Mouse (Mus musculus) heart, adult 2 months (tissue): ENCODE results near the gene Padi1. TPM values are rescaled to one million over a fixed set of nuclear protein-coding genes. Genes with fewer than 3 reads are reported as not detected.
A peak's percentile ranks its signal among the peaks of the same experiment; 100 is the strongest.

Experiments used
- DNase-seq, 2 experiments: peaks; one replicate each; pipeline ENCODE4 v3.0.0; 2021
- H3K27ac ChIP-seq: fragments of 200-600 bp; 2 replicates; pipeline ENCODE4 v1.8.1; 2022
- H3K27me3 ChIP-seq: fragments of 200-500 bp; 2 replicates; pipeline ENCODE4 v1.6.1; 2012; ENCODE audit warnings: mild to moderate bottlenecking, low read length, inconsistent platforms, mixed read lengths; ENCODE audit not compliant: control insufficient read depth, insufficient read depth
- H3K36me3 ChIP-seq: fragments of 200-500 bp; 2 replicates; pipeline ENCODE4 v1.6.1; 2012; ENCODE audit warnings: low read length, inconsistent platforms; ENCODE audit not compliant: control insufficient read depth, insufficient read depth
- H3K4me1 ChIP-seq: fragments of 200-500 bp; 2 replicates; pipeline ENCODE4 v1.6.1; 2011; ENCODE audit warnings: low read length; ENCODE audit not compliant: control insufficient read depth, insufficient read depth
- H3K4me3 ChIP-seq: fragments of 200-600 bp; 2 replicates; pipeline ENCODE4 v1.8.1; 2022
- H3K79me2 ChIP-seq: fragments of 200-500 bp; replicated peaks from 2 replicates; pipeline ENCODE4 v1.6.1; 2012; ENCODE audit warnings: mild to moderate bottlenecking, inconsistent platforms, low read length, moderate library complexity, mixed read lengths; ENCODE audit not compliant: control insufficient read depth, insufficient read depth
- H3K9ac ChIP-seq: fragments of 200-500 bp; 2 replicates; pipeline ENCODE4 v1.6.1; 2012; ENCODE audit warnings: low read depth, mild to moderate bottlenecking, control low read depth, inconsistent platforms, low read length, mixed read lengths
- CTCF ChIP-seq: fragments of 200-600 bp; IDR thresholded peaks from 2 replicates; pipeline ENCODE4 v1.8.1; 2022; ENCODE audit warnings: antibody characterized with exemption, mild to moderate bottlenecking, moderate library complexity
- EP300 ChIP-seq: fragments of 200-500 bp; IDR thresholded peaks from 2 replicates; pipeline ENCODE4 v1.6.1; 2011; ENCODE audit warnings: low read depth, low read length, control low read depth; ENCODE audit not compliant: insufficient read depth
- POLR2A ChIP-seq: fragments of 200-500 bp; IDR thresholded peaks from 2 replicates; pipeline ENCODE4 v1.6.1; 2011; ENCODE audit warnings: mild to moderate bottlenecking, low read depth, low read length, control low read depth; ENCODE audit not compliant: insufficient read depth
- WGBS: fragments of 180-500 bp; shearing (Covaris S2); methylation state at CpG from one replicate; pipeline ENCODE4 v1.1.7; 2018; 5-methylcytosine and 5-hydroxymethylcytosine counted together
- intact Hi-C: fragments of 180-260 bp; cut with DNase I; formaldehyde crosslinking; loops from one replicate; pipeline ENCODE4 v1.15.1; 2025
- polyA plus RNA-seq: library from polyadenylated mRNA; depleted of rRNA; stranded (reverse); fragments of >200 nt; gene quantifications from 2 replicates; pipeline ENCODE4 v1.2.3, GENCODE M21; 2012
- total RNA-seq, 2 experiments: library from RNA; stranded (reverse); gene quantifications; 2 replicates each; pipeline ENCODE4 v1.2.3; 2021

Gene Padi1
- total and polyA plus RNA-seq, 3 experiments, result 0.47 TPM; not detected in 2

- DNase-seq, result no peak
- TF ChIP-seq POLR2A, result no peak
- TF ChIP-seq EP300, result no peak
- no peak for TF ChIP-seq CTCF
- 78% methylated on average over 9 of the region's 9 CpGs for WGBS
- Histone ChIP-seq H3K4me1 (no peaks in the 10 kb centered on the region), H3K27me3 (no peaks in the 10 kb centered on the region), H3K27ac (no peak overlapping the region), H3K79me2 (no peaks in the 10 kb centered on the region), H3K4me3 (no peak overlapping the region), H3K9ac (no peak overlapping the region), H3K36me3 (no peaks in the 10 kb centered on the region)
- intact Hi-C loops, result no loop called here
Measured at GRCm38 (mm10) chr4:140804601-140805000, 41.0 kb downstream of the Padi1 start.

GRCm38 (mm10) chr4:140801364-140801763 lies 44.2 kb downstream of the Padi1 start:
- no peak for DNase-seq
- 80% methylated on average over 3 of the region's 3 CpGs for WGBS
- Histone ChIP-seq H3K36me3 (no peaks in the 10 kb centered on the region), H3K4me3 (no peak overlapping the region), H3K79me2 (no peaks in the 10 kb centered on the region), H3K4me1 (no peaks in the 10 kb centered on the region), H3K27me3 (no peaks in the 10 kb centered on the region), H3K9ac (no peak overlapping the region), H3K27ac (no peak overlapping the region)
- intact Hi-C loops, result no loop called here
- no peak for TF ChIP-seq CTCF
- TF ChIP-seq POLR2A, result no peak
- no peak for TF ChIP-seq EP300

DNA sequence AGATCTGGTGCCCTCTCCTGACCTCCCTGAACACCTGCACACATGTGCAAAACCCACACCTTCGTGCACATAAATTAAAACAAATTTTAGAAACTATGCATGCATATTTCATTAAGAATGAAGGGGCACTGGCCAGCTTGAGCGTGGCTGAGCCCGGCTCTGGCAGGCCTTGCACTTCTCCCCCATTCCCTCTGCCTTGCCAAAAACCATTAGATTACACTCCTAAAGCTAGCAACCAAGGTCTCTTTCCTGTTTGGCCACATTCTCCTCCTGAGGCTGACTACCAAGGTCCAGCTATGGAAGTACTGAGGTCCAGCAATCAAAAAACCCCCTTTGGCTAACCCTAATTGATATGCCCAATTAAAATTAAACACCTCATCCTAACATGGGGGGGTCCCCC lies 48.8 kb downstream of the Padi1 start:
- Histone ChIP-seq H3K4me3 (no peak overlapping the region), H3K79me2 (no peaks in the 10 kb centered on the region), H3K27ac (no peak overlapping the region), H3K9ac (no peak overlapping the region), H3K4me1 (no peaks in the 10 kb centered on the region), H3K27me3 (no peaks in the 10 kb centered on the region), H3K36me3 (no peaks in the 10 kb centered on the region)
- TF ChIP-seq EP300 (no peak), POLR2A (no peak), CTCF (no peak)
- DNase-seq, result no peak
- WGBS, result 63% methylated on average over 3 of the region's 3 CpGs
- intact Hi-C loops, result no loop called here

GRCm38 (mm10) chr4:140794678-140795077 lies 50.9 kb downstream of the Padi1 start:
- TF ChIP-seq EP300 (no peak), POLR2A (no peak), CTCF (no peak)
- 64% methylated on average over 9 of the region's 9 CpGs for WGBS
- intact Hi-C loops, result no loop called here

GRCm38 (mm10) chr4:140793795-140794194 lies 51.8 kb downstream of the Padi1 start:
- 0 out of 2 replicates have a peak, but pooled peaks have one; percentile 1 for TF ChIP-seq CTCF
- no peak for TF ChIP-seq EP300
- no peak for TF ChIP-seq POLR2A
- H3K36me3 ChIP-seq, result no peaks in the 10 kb centered on the region
- no peaks in the 10 kb centered on the region for H3K79me2 ChIP-seq
- intact Hi-C loops, result no loop called here
- 73% methylated on average over 9 of the region's 9 CpGs for WGBS
- H3K4me3 ChIP-seq, result no peak overlapping the region
- H3K9ac ChIP-seq, result no peak overlapping the region
- no peak for DNase-seq
- H3K4me1 ChIP-seq, result no peaks in the 10 kb centered on the region
- H3K27me3 ChIP-seq, result no peaks in the 10 kb centered on the region
- H3K27ac ChIP-seq, result no peak overlapping the region

More at GRCm38 (mm10) chr4:140794678-140795077, 50.9 kb downstream of the Padi1 start:
- Histone ChIP-seq H3K27ac (no peak overlapping the region), H3K79me2 (no peaks in the 10 kb centered on the region), H3K4me3 (no peak overlapping the region), H3K4me1 (no peaks in the 10 kb centered on the region), H3K9ac (no peak overlapping the region), H3K27me3 (no peaks in the 10 kb centered on the region), H3K36me3 (no peaks in the 10 kb centered on the region)
- no peak for DNase-seq

DNA sequence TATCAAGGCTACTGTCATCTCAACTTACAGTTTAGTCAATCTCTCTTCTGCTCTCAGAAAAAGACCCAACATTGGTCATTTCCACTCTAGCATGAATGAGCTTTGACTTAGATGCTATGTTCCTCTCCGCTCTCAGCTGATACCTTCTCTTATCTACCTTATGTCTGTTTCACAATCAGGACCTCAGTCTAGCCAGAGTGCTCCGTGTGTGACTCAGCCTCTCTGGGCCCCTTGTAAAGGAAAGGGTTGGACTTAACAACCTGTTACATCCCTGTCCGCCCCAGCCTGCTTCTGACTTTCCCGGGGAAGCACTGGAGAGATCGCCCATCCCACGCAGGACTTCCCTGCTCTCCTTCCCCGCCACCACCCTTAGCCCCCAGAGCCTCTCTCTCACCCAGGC lies 53.0 kb downstream of the Padi1 start:
- Histone ChIP-seq H3K9ac (no peak overlapping the region), H3K27me3 (no peaks in the 10 kb centered on the region), H3K79me2 (no peaks in the 10 kb centered on the region), H3K4me3 (no peak overlapping the region), H3K4me1 (no peaks in the 10 kb centered on the region), H3K36me3 (no peaks in the 10 kb centered on the region), H3K27ac (no peak overlapping the region)
- no peak for DNase-seq
- TF ChIP-seq POLR2A, result no peak
- no peak for TF ChIP-seq EP300
- TF ChIP-seq CTCF, result no peak
- intact Hi-C loops, result no loop called here
- WGBS, result 79% methylated on average over 7 of the region's 7 CpGs

GRCm38 (mm10) chr4:140791071-140791470 lies 54.5 kb downstream of the Padi1 start:
- WGBS, result 87% methylated on average over 16 of the region's 16 CpGs

More at GRCm38 (mm10) chr4:140791071-140791470, 54.5 kb downstream of the Padi1 start:
- Histone ChIP-seq H3K9ac (no peak overlapping the region), H3K79me2 (no peaks in the 10 kb centered on the region), H3K4me1 (no peaks in the 10 kb centered on the region), H3K27ac (no peak overlapping the region), H3K36me3 (no peaks in the 10 kb centered on the region), H3K4me3 (no peak overlapping the region), H3K27me3 (no peaks in the 10 kb centered on the region)
- TF ChIP-seq CTCF, result no peak
- no peak for TF ChIP-seq POLR2A
- no peak for TF ChIP-seq EP300
- intact Hi-C loops, result no loop called here
- DNase-seq, result peak in 1 of 2 experiments; percentile 28
